Mouse (Mus musculus): ENCODE measurements around the gene Lrrc4b.

DNA sequence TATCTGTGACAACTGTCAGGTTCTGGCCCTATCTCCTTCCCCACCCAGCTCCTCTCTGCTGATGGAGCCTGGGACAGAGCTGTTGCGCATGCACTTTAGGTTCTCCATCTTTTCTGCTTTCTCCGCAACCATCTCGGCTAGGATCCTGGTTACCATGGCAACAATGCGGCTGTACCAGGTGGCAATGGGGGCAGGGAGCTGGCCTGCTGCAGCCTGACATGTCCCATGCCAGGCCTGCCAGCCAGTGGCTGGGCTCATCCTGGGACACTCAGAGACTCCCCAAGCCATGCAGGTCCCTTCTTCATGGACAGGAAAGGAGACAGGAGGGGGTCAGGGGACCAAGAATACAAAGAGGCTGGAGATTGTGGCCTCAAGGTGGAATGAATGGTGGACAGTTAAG is 35.7 kb downstream of the Lrrc4b start:
- TF ChIP-seq CTCF (IDR thresholded peaks at IDR 0.05) (no peak), POLR2A (IDR thresholded peaks at IDR 0.05; ENCODE audit: insufficient read depth, low read depth, low read length) (no peak)
